Mouse (Mus musculus) erythroblast, embryonic 14.5 days (primary cell): ENCODE data around the gene Kank3. TPM values are rescaled to one million over a fixed set of nuclear protein-coding genes. Genes with fewer than 3 reads are reported as not detected.

Experiments used
- H3K27me3 ChIP-seq: 2 replicates; pipeline ENCODE4 v1.6.1; 2012; ENCODE audit warnings: inconsistent platforms; ENCODE audit not compliant: control insufficient read depth
- H3K36me3 ChIP-seq: 2 replicates; pipeline ENCODE4 v1.6.1; 2012; ENCODE audit warnings: mild to moderate bottlenecking, inconsistent platforms; ENCODE audit not compliant: control insufficient read depth
- H3K4me1 ChIP-seq: 2 replicates; pipeline ENCODE4 v1.6.1; 2012; ENCODE audit warnings: inconsistent platforms; ENCODE audit not compliant: control insufficient read depth
- H3K4me3 ChIP-seq: replicated peaks from 2 replicates; pipeline ENCODE3; 2012; ENCODE audit warnings: moderate library complexity, mild to moderate bottlenecking, inconsistent platforms
- H3K9me3 ChIP-seq: 2 replicates; pipeline ENCODE4 v1.6.1; 2012; ENCODE audit warnings: low read length, inconsistent platforms, mixed read lengths; ENCODE audit not compliant: control insufficient read depth
- GATA1 ChIP-seq: IDR thresholded peaks from 2 replicates; pipeline ENCODE4 v1.6.1; 2012; ENCODE audit warnings: low read length, inconsistent platforms, mixed read lengths
- TAL1 ChIP-seq: IDR thresholded peaks from 3 replicates; pipeline ENCODE4 v1.6.1; 2012; ENCODE audit warnings: low read length, inconsistent platforms, mixed read lengths
- polyA plus RNA-seq: library from polyadenylated mRNA; stranded (reverse); fragments of >175 nt; gene quantifications from 2 replicates; pipeline ENCODE4 v1.2.3, GENCODE M21; 2012

Kank3 gene
- polyA plus RNA-seq, 1 experiment: 0.03 TPM

GRCm38 (mm10) chr17:33828892-33829291 lies 18.6 kb downstream of the Kank3 start:
- Histone ChIP-seq H3K9me3 (no peaks in the 10 kb centered on the region), H3K4me1 (peaks cover 19% of the 10 kb centered on the region), H3K4me3 (no peak overlapping the region), H3K27me3 (no peaks in the 10 kb centered on the region), H3K36me3 (peaks cover 64% of the 10 kb centered on the region)
- no peak for TF ChIP-seq GATA1
- no peak for TF ChIP-seq TAL1

GRCm38 (mm10) chr17:33829561-33829960 lies 19.2 kb downstream of the Kank3 start:
- peaks cover 16% of the 10 kb centered on the region for H3K4me1 ChIP-seq
- peaks cover 69% of the 10 kb centered on the region for H3K36me3 ChIP-seq
- TF ChIP-seq GATA1: no peak
- TF ChIP-seq TAL1: no peak
- no peaks in the 10 kb centered on the region for H3K27me3 ChIP-seq
- no peak overlapping the region for H3K4me3 ChIP-seq
- no peaks in the 10 kb centered on the region for H3K9me3 ChIP-seq

GRCm38 (mm10) chr17:33842966-33843795 lies 32.9 kb downstream of the Kank3 start, which contains the start of gene Cd320:
Cd320 (plus strand) TSS chr17:33843091.
- peaks cover 24% of the 10 kb centered on the region for H3K36me3 ChIP-seq
- H3K9me3 ChIP-seq: no peaks in the 10 kb centered on the region
- H3K4me3 ChIP-seq: peak within 1 kb of the TSS; percentile 72
- no peaks in the 10 kb centered on the region for H3K27me3 ChIP-seq
- TF ChIP-seq GATA1 (no peak), TAL1 (no peak)
- H3K4me1 ChIP-seq: peaks cover 30% of the 10 kb centered on the region

GRCm38 (mm10) chr17:33844196-33844595 lies 33.9 kb downstream of the Kank3 start:
- Histone ChIP-seq H3K4me3 (no peak overlapping the region), H3K4me1 (peaks cover 30% of the 10 kb centered on the region), H3K27me3 (no peaks in the 10 kb centered on the region), H3K36me3 (peaks cover 16% of the 10 kb centered on the region), H3K9me3 (no peaks in the 10 kb centered on the region)
- no peak for TF ChIP-seq GATA1
- no peak for TF ChIP-seq TAL1

- no peaks in the 10 kb centered on the region for H3K27me3 ChIP-seq
- TF ChIP-seq TAL1 (no peak), GATA1 (no peak)
- peaks cover 9% of the 10 kb centered on the region for H3K36me3 ChIP-seq
- H3K9me3 ChIP-seq: no peaks in the 10 kb centered on the region
- H3K4me1 ChIP-seq: peaks cover 17% of the 10 kb centered on the region
- H3K4me3 ChIP-seq: no peak overlapping the region
Observed at GRCm38 (mm10) chr17:33848139-33848538, 37.8 kb downstream of the Kank3 start.

- Histone ChIP-seq H3K4me3 (no peak overlapping the region), H3K36me3 (peaks cover 9% of the 10 kb centered on the region), H3K9me3 (no peaks in the 10 kb centered on the region), H3K4me1 (peaks cover 2% of the 10 kb centered on the region; the same call in 1 of the 2 replicates), H3K27me3 (no peaks in the 10 kb centered on the region)
- TF ChIP-seq GATA1 (no peak), TAL1 (no peak)
Observed at GRCm38 (mm10) chr17:33851331-33851730, 41.0 kb downstream of the Kank3 start.

GRCm38 (mm10) chr17:33857816-33858215 lies 47.5 kb downstream of the Kank3 start:
- Histone ChIP-seq H3K9me3 (0 out of 2 replicates have a peak, but pooled peaks cover 2% of the 10 kb centered on the region), H3K4me1 (no peaks in the 10 kb centered on the region), H3K36me3 (peaks cover 3% of the 10 kb centered on the region), H3K27me3 (no peaks in the 10 kb centered on the region), H3K4me3 (no peak overlapping the region)
- no peak for TF ChIP-seq GATA1
- TF ChIP-seq TAL1: no peak

GRCm38 (mm10) chr17:33865330-33866030 lies 55.2 kb downstream of the Kank3 start:
- Histone ChIP-seq H3K4me1 (peaks cover 7% of the 10 kb centered on the region), H3K27me3 (no peaks in the 10 kb centered on the region), H3K9me3 (no peaks in the 10 kb centered on the region), H3K36me3 (peaks cover 15% of the 10 kb centered on the region), H3K4me3 (no peak overlapping the region)
- TF ChIP-seq GATA1 (no peak), TAL1 (no peak)

Other genes with a start within 250 kb of the Kank3 start
- 14.9 and 17.2 TPM in 2 replicates for gene Zfp414, start 181.4 kb upstream of the Kank3 start, polyA plus RNA-seq
- 0.09 and 0.12 TPM in 2 replicates for gene Pram1, start 172.5 kb upstream of the Kank3 start, polyA plus RNA-seq
- 33.0 and 43.0 TPM in 2 replicates for gene Hnrnpm, start 123.7 kb upstream of the Kank3 start, polyA plus RNA-seq
- gene March2, start 91.8 kb upstream of the Kank3 start, polyA plus RNA-seq: 80.5 and 112 TPM in 2 replicates
- gene Rab11b, start 50.0 kb upstream of the Kank3 start, polyA plus RNA-seq: 26.5 and 41.4 TPM in 2 replicates
- 0.07 TPM in 1 of 2 replicates, not detected in the other for gene Angptl4, start 28.7 kb upstream of the Kank3 start, polyA plus RNA-seq
- 366 and 664 TPM in 2 replicates for gene Rps28, start 14.0 kb downstream of the Kank3 start, polyA plus RNA-seq
- 125 and 152 TPM in 2 replicates for gene Ndufa7, start 14.1 kb downstream of the Kank3 start, polyA plus RNA-seq
- gene Cd320, start 32.6 kb downstream of the Kank3 start, polyA plus RNA-seq: 0.26 and 0.86 TPM in 2 replicates
- not detected in 2 replicates for gene Gm7029, start 63.3 kb downstream of the Kank3 start, polyA plus RNA-seq
- gene Kifc1, start 80.1 kb downstream of the Kank3 start, polyA plus RNA-seq: 24.3 and 25.8 TPM in 2 replicates
- gene Platr17, start 94.6 kb downstream of the Kank3 start, polyA plus RNA-seq: 0.08 TPM in 1 of 2 replicates, not detected in the other
- 1.4 TPM in 2 replicates for gene Daxx, start 98.9 kb downstream of the Kank3 start, polyA plus RNA-seq
- 14.7 and 21.8 TPM in 2 replicates for gene Tapbp, start 105.4 kb downstream of the Kank3 start, polyA plus RNA-seq
- gene Zbtb22, start 105.4 kb downstream of the Kank3 start, polyA plus RNA-seq: 5.6 and 5.7 TPM in 2 replicates
- gene Rgl2, start 119.0 kb downstream of the Kank3 start, polyA plus RNA-seq: 3.1 and 3.5 TPM in 2 replicates
- 48.7 and 66.5 TPM in 2 replicates for gene Pfdn6, start 129.8 kb downstream of the Kank3 start, polyA plus RNA-seq
- gene Wdr46, start 130.1 kb downstream of the Kank3 start, polyA plus RNA-seq: 6.0 and 6.7 TPM in 2 replicates
- 0.21 and 0.45 TPM in 2 replicates for gene B3galt4, start 141.0 kb downstream of the Kank3 start, polyA plus RNA-seq
- gene Vps52, start 145.3 kb downstream of the Kank3 start, polyA plus RNA-seq: 10.1 and 11.6 TPM in 2 replicates
- 11.8 and 13.8 TPM in 2 replicates for gene Rps18, start 145.5 kb downstream of the Kank3 start, polyA plus RNA-seq
- gene H2-K1, start 189.8 kb downstream of the Kank3 start, polyA plus RNA-seq: 0.91 and 0.94 TPM in 2 replicates
- 1.8 and 2.5 TPM in 2 replicates for gene Ring1, start 214.2 kb downstream of the Kank3 start, polyA plus RNA-seq
- gene H2-Ke6, start 217.5 kb downstream of the Kank3 start, polyA plus RNA-seq: 1.4 TPM in 2 replicates
- 3.5 TPM in 2 replicates for gene Slc39a7, start 221.2 kb downstream of the Kank3 start, polyA plus RNA-seq
- gene Rxrb, start 221.3 kb downstream of the Kank3 start, polyA plus RNA-seq: 10.1 and 11.3 TPM in 2 replicates
- gene Col11a2, start 228.9 kb downstream of the Kank3 start, polyA plus RNA-seq: 0.45 and 0.56 TPM in 2 replicates